Mouse (Mus musculus): ENCODE measurements around the gene Usf2. TPM values are rescaled to one million over a fixed set of nuclear protein-coding genes. Genes with fewer than 3 reads are reported as not detected.
"Not testable (repeated sequence)": the region's sequence is repeated elsewhere in the genome, so short reads cannot be mapped to it uniquely, and the experiment has no call there.

Gene Usf2
- polyA plus RNA-seq, 1 experiment from 2014 or later: 18.3 TPM

DNA sequence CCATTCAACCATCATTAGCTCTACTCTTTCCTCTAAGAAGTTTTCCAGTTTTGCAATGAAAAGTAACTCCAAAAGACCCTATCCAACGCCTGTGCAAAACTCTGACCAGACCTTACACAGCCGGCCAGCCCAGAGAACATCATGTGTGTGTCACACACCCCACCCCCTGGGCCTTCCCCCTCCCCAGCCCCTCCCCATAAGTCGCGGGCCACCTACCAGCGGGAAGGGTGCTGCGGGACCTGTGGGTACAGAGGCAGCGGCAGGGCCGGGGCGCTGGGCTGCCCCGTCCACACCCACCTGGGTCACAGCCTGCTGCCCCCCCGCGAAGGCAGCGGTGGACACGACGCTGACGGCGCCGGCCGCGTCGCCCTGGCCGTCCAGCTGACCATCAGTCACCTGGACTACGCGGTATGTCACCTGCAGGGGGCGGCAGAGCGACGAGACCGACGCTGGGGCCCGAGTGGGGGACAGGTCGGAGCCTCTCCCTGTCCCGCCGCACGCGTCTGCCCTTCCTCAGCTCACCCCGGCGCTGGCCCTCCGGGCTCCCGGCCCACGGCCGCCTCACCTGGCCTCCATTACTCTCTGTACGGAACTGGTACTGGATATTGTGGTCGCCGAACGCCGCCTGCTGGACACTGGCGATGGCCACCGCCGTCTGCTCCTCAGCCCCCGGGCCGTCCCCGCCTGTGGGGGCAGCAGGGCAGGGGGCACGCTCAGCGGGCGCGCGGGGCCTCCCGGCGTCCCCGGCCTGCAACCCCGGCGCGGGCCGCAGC is 833 bp downstream of the Usf2 start:
- Histone ChIP-seq H3K4me2 (ENCODE audit: low read depth, low read length) (peak overlapping the region; percentile 79), H3K9me3 (ENCODE audit: control insufficient read depth, low read length) (no peaks in the 10 kb centered on the region), H3K27ac (replicated peaks; ENCODE audit: low read depth, low read length) (peak overlapping the region; percentile 99), H3K9ac (ENCODE audit: low read depth, low read length) (peak overlapping the region; percentile 99), H3K4me1 (ENCODE audit: control insufficient read depth, insufficient read depth, low read length) (peaks cover 12% of the 10 kb centered on the region), H3K36me3 (ENCODE audit: control insufficient read depth, insufficient read depth, low read length) (peaks cover 60% of the 10 kb centered on the region), H3K4me3 (ENCODE audit: low read depth, low read length) (peak overlapping the region; percentile 96), H3K27me3 (replicated peaks; ENCODE audit: control insufficient read depth, insufficient read depth, low read length) (no peaks in the 10 kb centered on the region)
- under 1% methylated on average over 17 of the region's 64 CpGs for WGBS
- DNase-seq (ENCODE audit: low spot score) (peak; percentile 90), ATAC-seq (ENCODE audit: low read depth) (peak; percentile 80)

DNA sequence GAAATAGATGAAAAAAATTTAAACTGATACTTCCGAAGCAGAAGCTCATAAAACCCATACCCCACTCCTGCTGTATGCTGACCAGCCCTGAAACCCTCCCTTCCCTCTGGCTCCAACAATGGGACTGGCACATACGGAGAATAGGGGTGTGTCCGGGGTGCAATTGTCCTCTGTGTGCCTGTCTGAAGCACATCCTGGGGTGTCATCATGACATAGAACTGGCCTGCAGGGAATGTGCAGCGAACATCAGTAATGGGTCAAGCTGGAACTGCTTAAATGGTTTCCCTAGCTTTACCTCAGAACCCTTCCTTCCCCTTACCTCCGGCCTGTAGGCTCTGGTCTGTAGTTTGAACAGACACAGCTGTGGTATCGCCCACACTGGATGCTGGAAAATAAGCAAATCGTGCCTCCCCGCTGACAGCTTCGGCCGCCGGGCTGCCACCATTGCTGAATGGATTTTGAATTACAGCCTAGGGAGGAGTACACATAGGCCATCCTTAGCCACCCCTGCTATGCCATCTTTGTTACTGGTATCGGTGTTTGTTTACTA is 1.6 kb downstream of the Usf2 start:
- peak overlapping the region; percentile 99 for H3K9ac ChIP-seq (ENCODE audit: low read depth, low read length)

DNA sequence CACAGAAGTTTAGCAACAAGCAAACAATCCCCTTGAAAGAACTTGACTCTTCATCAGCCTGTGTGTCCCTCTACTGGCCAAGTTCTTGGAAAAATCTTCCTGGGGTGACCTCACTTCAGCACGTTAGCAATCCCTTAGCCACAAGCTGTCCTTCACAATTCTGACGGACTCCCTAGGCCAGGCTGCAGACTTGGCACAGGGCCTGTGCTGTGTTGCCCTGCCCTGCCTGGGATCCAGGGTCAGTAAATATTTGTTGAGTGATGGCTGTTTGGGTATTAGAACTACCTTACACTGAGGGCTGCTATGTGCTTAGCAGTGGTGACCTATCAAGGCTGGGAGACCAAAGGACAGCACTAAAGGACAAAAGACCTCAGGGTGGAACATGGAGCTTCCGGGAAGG is 2.6 kb downstream of the Usf2 start:
- WGBS: 86% methylated on average over 3 of the region's 3 CpGs
- Histone ChIP-seq H3K4me1 (ENCODE audit: control insufficient read depth, insufficient read depth, low read length) (peaks cover 12% of the 10 kb centered on the region), H3K27me3 (replicated peaks; ENCODE audit: control insufficient read depth, insufficient read depth, low read length) (no peaks in the 10 kb centered on the region), H3K4me3 (ENCODE audit: low read depth, low read length) (no peak overlapping the region), H3K36me3 (ENCODE audit: control insufficient read depth, insufficient read depth, low read length) (peaks cover 74% of the 10 kb centered on the region), H3K9me3 (ENCODE audit: control insufficient read depth, low read length) (no peaks in the 10 kb centered on the region), H3K9ac (ENCODE audit: low read depth, low read length) (no peak overlapping the region), H3K27ac (replicated peaks; ENCODE audit: low read depth, low read length) (no peak overlapping the region), H3K4me2 (ENCODE audit: low read depth, low read length) (no peak overlapping the region)
- DNase-seq (ENCODE audit: low spot score): no peak
- no peak for ATAC-seq (ENCODE audit: low read depth)

More for the DNA sequence above, 1.6 kb downstream of the Usf2 start:
- ATAC-seq (ENCODE audit: low read depth) (no peak), DNase-seq (ENCODE audit: low spot score) (no peak)
- WGBS: 84% methylated on average over 12 of the region's 12 CpGs
- Histone ChIP-seq H3K9me3 (ENCODE audit: control insufficient read depth, low read length) (no peaks in the 10 kb centered on the region), H3K27me3 (replicated peaks; ENCODE audit: control insufficient read depth, insufficient read depth, low read length) (no peaks in the 10 kb centered on the region), H3K36me3 (ENCODE audit: control insufficient read depth, insufficient read depth, low read length) (peaks cover 66% of the 10 kb centered on the region), H3K27ac (replicated peaks; ENCODE audit: low read depth, low read length) (no peak overlapping the region), H3K4me2 (ENCODE audit: low read depth, low read length) (peak overlapping the region; percentile 79), H3K4me3 (ENCODE audit: low read depth, low read length) (peak overlapping the region; percentile 96), H3K4me1 (ENCODE audit: control insufficient read depth, insufficient read depth, low read length) (peaks cover 12% of the 10 kb centered on the region)

DNA sequence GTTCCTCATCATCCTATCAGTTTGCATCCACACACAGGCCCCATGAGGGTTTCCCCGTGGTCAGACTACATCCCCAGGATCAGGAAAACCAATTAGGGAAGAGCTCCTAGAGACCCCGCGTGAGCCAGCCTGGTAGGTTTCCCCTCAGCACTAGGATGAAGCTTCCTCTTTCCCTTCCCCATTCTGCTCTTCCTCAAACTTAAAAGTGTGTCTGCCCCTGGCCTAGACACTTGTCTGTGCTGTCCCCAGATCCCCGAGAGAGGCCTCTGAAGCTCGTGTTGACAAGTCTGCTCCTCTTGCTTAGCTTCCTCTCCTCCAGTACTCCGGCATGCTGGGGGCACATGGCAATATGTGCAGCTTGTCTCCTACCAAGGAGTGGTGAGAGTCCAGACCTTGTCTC is 3.1 kb downstream of the Usf2 start:
- 78% methylated on average over 6 of the region's 6 CpGs for WGBS
- no peak overlapping the region for H3K9ac ChIP-seq (ENCODE audit: low read depth, low read length)
- no peak overlapping the region for H3K4me3 ChIP-seq (ENCODE audit: low read depth, low read length)
- peaks cover 71% of the 10 kb centered on the region for H3K36me3 ChIP-seq (ENCODE audit: control insufficient read depth, insufficient read depth, low read length)
- no peaks in the 10 kb centered on the region for H3K9me3 ChIP-seq (ENCODE audit: control insufficient read depth, low read length)
- H3K27ac ChIP-seq (replicated peaks; ENCODE audit: low read depth, low read length): no peak overlapping the region
- ATAC-seq (ENCODE audit: low read depth): no peak
- no peaks in the 10 kb centered on the region for H3K27me3 ChIP-seq (replicated peaks; ENCODE audit: control insufficient read depth, insufficient read depth, low read length)
- DNase-seq (ENCODE audit: low spot score): no peak
- H3K4me1 ChIP-seq (ENCODE audit: control insufficient read depth, insufficient read depth, low read length): peaks cover 10% of the 10 kb centered on the region
- H3K4me2 ChIP-seq (ENCODE audit: low read depth, low read length): no peak overlapping the region

DNA sequence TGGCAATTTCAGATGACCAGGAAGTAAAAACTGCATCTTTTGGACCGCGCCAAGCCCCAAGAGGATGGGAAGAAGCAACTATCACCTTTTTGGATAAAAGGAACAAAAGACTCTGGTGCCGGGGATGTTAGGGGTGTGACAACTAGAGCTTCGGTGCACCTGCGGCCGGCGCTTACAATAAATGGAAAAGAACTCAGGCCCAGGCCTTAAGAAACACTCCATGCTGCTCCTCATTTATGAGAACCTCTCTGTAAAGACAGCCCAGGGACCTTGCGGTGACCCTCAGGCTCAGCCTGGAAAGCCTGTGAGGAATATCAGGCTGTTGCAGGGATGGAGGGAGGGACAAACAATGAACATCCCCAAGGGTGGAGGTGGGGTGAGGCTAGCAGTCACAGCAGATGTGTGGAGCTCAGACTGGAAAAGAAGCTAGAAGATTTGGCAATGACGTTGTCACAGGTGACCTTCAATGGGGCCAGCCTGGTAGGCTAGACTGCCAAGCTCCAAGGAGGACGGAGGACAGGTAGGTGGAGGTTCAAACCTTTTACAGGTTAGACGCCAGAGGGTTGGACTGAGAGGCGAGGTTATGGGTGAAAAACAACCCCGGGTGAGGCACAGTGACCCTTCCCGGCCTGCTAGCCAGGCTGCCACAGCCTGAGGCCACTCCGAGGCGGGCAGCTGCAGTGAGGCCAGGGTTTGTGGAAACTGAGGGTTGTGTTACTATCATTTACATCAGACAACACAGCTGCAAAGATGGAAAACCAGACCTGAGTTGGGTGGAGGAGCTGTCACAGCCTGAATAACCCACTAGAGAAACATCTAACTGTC is 4.0 kb downstream of the Usf2 start:
- Histone ChIP-seq H3K9me3 (ENCODE audit: control insufficient read depth, low read length) (no peaks in the 10 kb centered on the region), H3K4me3 (ENCODE audit: low read depth, low read length) (no peak overlapping the region), H3K4me1 (ENCODE audit: control insufficient read depth, insufficient read depth, low read length) (peaks cover 4% of the 10 kb centered on the region; the same call in 1 of the 2 replicates), H3K4me2 (ENCODE audit: low read depth, low read length) (no peak overlapping the region), H3K9ac (ENCODE audit: low read depth, low read length) (no peak overlapping the region), H3K36me3 (ENCODE audit: control insufficient read depth, insufficient read depth, low read length) (peaks cover 67% of the 10 kb centered on the region), H3K27ac (replicated peaks; ENCODE audit: low read depth, low read length) (no peak overlapping the region), H3K27me3 (replicated peaks; ENCODE audit: control insufficient read depth, insufficient read depth, low read length) (no peaks in the 10 kb centered on the region)
- ATAC-seq (ENCODE audit: low read depth) (no peak), DNase-seq (ENCODE audit: low spot score) (no peak)
- 94% methylated on average over 16 of the region's 16 CpGs for WGBS

DNA sequence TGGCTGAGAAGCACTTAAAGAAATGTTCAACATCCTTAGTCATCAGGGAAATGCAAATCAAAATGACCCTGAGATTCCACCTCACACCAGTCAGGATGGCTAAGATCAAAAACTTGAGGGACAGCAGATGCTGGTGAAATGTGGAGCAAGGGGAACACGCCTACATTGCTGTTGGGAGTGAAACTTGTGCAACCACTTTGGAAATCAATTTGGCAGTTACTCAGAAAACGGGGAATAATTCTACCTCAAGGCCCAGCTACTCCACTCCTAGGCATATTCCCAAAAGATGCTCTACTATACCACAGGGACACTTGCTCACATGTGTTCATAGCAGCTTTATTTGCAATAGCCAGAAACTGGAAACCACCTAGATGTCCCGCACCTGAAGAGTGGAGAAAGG is 6.7 kb downstream of the Usf2 start:
- H3K9me3 ChIP-seq (ENCODE audit: control insufficient read depth, low read length); H3K4me2 ChIP-seq (ENCODE audit: low read depth, low read length); H3K27me3 ChIP-seq (replicated peaks; ENCODE audit: control insufficient read depth, insufficient read depth, low read length); H3K4me3 ChIP-seq (ENCODE audit: low read depth, low read length); H3K27ac ChIP-seq (replicated peaks; ENCODE audit: low read depth, low read length); H3K4me1 ChIP-seq (ENCODE audit: control insufficient read depth, insufficient read depth, low read length); ATAC-seq (ENCODE audit: low read depth); H3K9ac ChIP-seq (ENCODE audit: low read depth, low read length); DNase-seq (ENCODE audit: low spot score): not testable (repeated sequence)
- 83% methylated on average over 3 of the region's 3 CpGs for WGBS
- H3K36me3 ChIP-seq (ENCODE audit: control insufficient read depth, insufficient read depth, low read length): peaks cover 77% of the 10 kb centered on the region

DNA sequence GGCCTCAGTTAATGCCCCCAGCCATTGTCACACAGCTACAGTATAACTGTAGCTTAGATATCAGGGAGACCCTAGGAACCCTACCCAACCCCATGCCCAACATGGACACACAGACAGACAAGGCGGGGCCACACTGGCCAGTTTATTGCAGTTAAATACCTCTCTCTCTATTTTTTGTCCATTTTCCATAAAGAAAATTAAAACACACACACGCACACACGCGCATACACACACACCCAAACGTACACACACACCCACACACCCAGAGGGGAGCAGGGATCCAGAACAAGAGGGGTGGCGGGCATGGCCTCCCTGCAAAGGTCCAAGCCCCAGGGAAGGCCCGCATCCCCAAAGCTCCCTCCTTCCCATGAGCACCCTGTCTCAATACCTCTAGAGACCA is 10.7 kb downstream of the Usf2 start:
- H3K36me3 ChIP-seq (ENCODE audit: control insufficient read depth, insufficient read depth, low read length): peaks cover 38% of the 10 kb centered on the region
- no peak for DNase-seq (ENCODE audit: low spot score)
- ATAC-seq (ENCODE audit: low read depth): no peak
- no peaks in the 10 kb centered on the region for H3K9me3 ChIP-seq (ENCODE audit: control insufficient read depth, low read length)
- 94% methylated on average over 7 of the region's 7 CpGs for whole genome bisulfite sequencing
- no peaks in the 10 kb centered on the region for H3K4me1 ChIP-seq (ENCODE audit: control insufficient read depth, insufficient read depth, low read length)
- H3K27me3 ChIP-seq (replicated peaks; ENCODE audit: control insufficient read depth, insufficient read depth, low read length): no peaks in the 10 kb centered on the region
- H3K4me2 ChIP-seq (ENCODE audit: low read depth, low read length): no peak overlapping the region
- H3K4me3 ChIP-seq (ENCODE audit: low read depth, low read length): no peak overlapping the region
- no peak overlapping the region for H3K9ac ChIP-seq (ENCODE audit: low read depth, low read length)
- no peak overlapping the region for H3K27ac ChIP-seq (replicated peaks; ENCODE audit: low read depth, low read length)

DNA sequence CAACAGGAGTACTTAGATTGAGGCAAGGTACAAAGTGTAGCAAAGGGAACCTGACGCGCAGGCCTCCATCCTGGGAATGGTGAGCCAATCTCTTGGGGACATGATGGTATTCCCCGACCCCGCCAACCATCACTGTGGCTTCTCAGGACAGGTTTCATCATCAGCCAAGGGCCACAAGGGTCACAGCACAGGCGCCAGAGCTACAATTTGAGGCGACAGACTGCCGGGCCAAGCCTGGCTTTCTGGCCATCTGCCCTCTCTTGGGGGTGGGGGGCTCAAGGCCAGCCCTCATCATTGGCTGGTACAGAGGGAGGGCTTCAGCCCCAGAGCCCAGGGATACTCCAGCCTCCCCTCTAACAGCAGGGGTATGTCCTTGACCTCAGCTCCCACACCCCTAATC is 11.1 kb downstream of the Usf2 start:
- H3K4me1 ChIP-seq (ENCODE audit: control insufficient read depth, insufficient read depth, low read length); H3K9me3 ChIP-seq (ENCODE audit: control insufficient read depth, low read length); H3K4me3 ChIP-seq (ENCODE audit: low read depth, low read length); DNase-seq (ENCODE audit: low spot score); H3K9ac ChIP-seq (ENCODE audit: low read depth, low read length); H3K4me2 ChIP-seq (ENCODE audit: low read depth, low read length); H3K27me3 ChIP-seq (replicated peaks; ENCODE audit: control insufficient read depth, insufficient read depth, low read length); ATAC-seq (ENCODE audit: low read depth); H3K27ac ChIP-seq (replicated peaks; ENCODE audit: low read depth, low read length): not testable (repeated sequence)
- peaks cover 34% of the 10 kb centered on the region for H3K36me3 ChIP-seq (ENCODE audit: control insufficient read depth, insufficient read depth, low read length)
- WGBS: 86% methylated on average over 7 of the region's 7 CpGs

Measured in embryonic facial prominence, embryonic 14.5 days (tissue).